Mouse (Mus musculus) megakaryocyte, embryonic 14.5 days (primary cell): ENCODE measurements around the gene Gmds. TPM values are rescaled to one million over a fixed set of nuclear protein-coding genes. Genes with fewer than 3 reads are reported as not detected.

Source experiments
- H3K27me3 ChIP-seq: replicated peaks from 2 replicates; pipeline ENCODE3; 2012; ENCODE audit warnings: inconsistent platforms
- H3K36me3 ChIP-seq: replicated peaks from 2 replicates; pipeline ENCODE3; 2012; ENCODE audit warnings: low read length, inconsistent platforms, mixed read lengths
- H3K4me1 ChIP-seq: 2 replicates; pipeline ENCODE4 v1.6.1; 2012; ENCODE audit warnings: inconsistent platforms
- H3K4me3 ChIP-seq: replicated peaks from 2 replicates; pipeline ENCODE3; 2012; ENCODE audit warnings: moderate library complexity, mild to moderate bottlenecking, inconsistent platforms
- H3K9me3 ChIP-seq: 2 replicates; pipeline ENCODE4 v1.6.1; 2012; ENCODE audit warnings: inconsistent platforms
- FLI1 ChIP-seq: IDR thresholded peaks from 2 replicates; pipeline ENCODE4 v1.6.1; 2012; ENCODE audit warnings: low read length, inconsistent platforms, mixed read lengths
- GATA1 ChIP-seq: IDR thresholded peaks from 3 replicates; pipeline ENCODE4 v1.6.1; 2012; ENCODE audit warnings: mixed read lengths, low read length, inconsistent platforms, borderline replicate concordance
- polyA plus RNA-seq: library from polyadenylated mRNA; stranded (reverse); fragments of >175 nt; gene quantifications from 2 replicates; pipeline ENCODE4 v1.2.3, GENCODE M21; 2012; ENCODE audit warnings: low replicate concordance; ENCODE audit not compliant: insufficient read depth

Gmds gene
- polyA plus RNA-seq, 1 experiment: 59.8 TPM

GRCm38 (mm10) chr13:32129970-32130369 is 208.6 kb downstream of the Gmds start:
- H3K9me3 ChIP-seq: no peaks in the 10 kb centered on the region
- TF ChIP-seq FLI1: no peak
- TF ChIP-seq GATA1: no peak
- H3K4me1 ChIP-seq: peaks cover 23% of the 10 kb centered on the region
- H3K36me3 ChIP-seq: no peaks in the 10 kb centered on the region
- H3K27me3 ChIP-seq: no peaks in the 10 kb centered on the region
- no peak overlapping the region for H3K4me3 ChIP-seq

- no peaks in the 10 kb centered on the region for H3K9me3 ChIP-seq
- H3K4me1 ChIP-seq: no peaks in the 10 kb centered on the region
- H3K36me3 ChIP-seq: no peaks in the 10 kb centered on the region
- H3K4me3 ChIP-seq: no peak overlapping the region
- H3K27me3 ChIP-seq: no peaks in the 10 kb centered on the region
- TF ChIP-seq FLI1 (no peak), GATA1 (no peak)
These were observed 220.2 kb downstream of the Gmds start for GRCm38 (mm10) chr13:32118386-32118785.

GRCm38 (mm10) chr13:32115468-32115867 is 223.1 kb downstream of the Gmds start:
- Histone ChIP-seq H3K27me3 (no peaks in the 10 kb centered on the region), H3K36me3 (no peaks in the 10 kb centered on the region), H3K9me3 (no peaks in the 10 kb centered on the region), H3K4me1 (no peaks in the 10 kb centered on the region), H3K4me3 (no peak overlapping the region)
- TF ChIP-seq GATA1 (no peak), FLI1 (no peak)

GRCm38 (mm10) chr13:32113875-32114274 is 224.7 kb downstream of the Gmds start:
- Histone ChIP-seq H3K9me3 (no peaks in the 10 kb centered on the region), H3K27me3 (no peaks in the 10 kb centered on the region)
- TF ChIP-seq FLI1: no peak
- no peak for TF ChIP-seq GATA1

GRCm38 (mm10) chr13:32088303-32088977 is 250.1 kb downstream of the Gmds start:
- TF ChIP-seq FLI1: no peak
- TF ChIP-seq GATA1: no peak
- Histone ChIP-seq H3K36me3 (no peaks in the 10 kb centered on the region), H3K4me3 (no peak overlapping the region), H3K4me1 (peaks cover 23% of the 10 kb centered on the region; the same call in 1 of the 2 replicates), H3K27me3 (no peaks in the 10 kb centered on the region), H3K9me3 (no peaks in the 10 kb centered on the region)

More at GRCm38 (mm10) chr13:32113875-32114274, 224.7 kb downstream of the Gmds start:
- Histone ChIP-seq H3K36me3 (no peaks in the 10 kb centered on the region), H3K4me3 (no peak overlapping the region), H3K4me1 (no peaks in the 10 kb centered on the region)

GRCm38 (mm10) chr13:32080520-32081249 is 257.9 kb downstream of the Gmds start:
- Histone ChIP-seq H3K9me3 (no peaks in the 10 kb centered on the region), H3K4me3 (no peak overlapping the region), H3K4me1 (peaks cover 4% of the 10 kb centered on the region; the same call in 1 of the 2 replicates), H3K36me3 (no peaks in the 10 kb centered on the region), H3K27me3 (no peaks in the 10 kb centered on the region)
- no peak for TF ChIP-seq FLI1
- no peak for TF ChIP-seq GATA1

GRCm38 (mm10) chr13:32073630-32074029 is 264.9 kb downstream of the Gmds start:
- Histone ChIP-seq H3K4me3 (no peak overlapping the region), H3K4me1 (peaks cover 4% of the 10 kb centered on the region; the same call in 1 of the 2 replicates), H3K27me3 (no peaks in the 10 kb centered on the region), H3K36me3 (no peaks in the 10 kb centered on the region), H3K9me3 (no peaks in the 10 kb centered on the region)
- TF ChIP-seq GATA1: no peak
- no peak for TF ChIP-seq FLI1

GRCm38 (mm10) chr13:32055321-32055720 is 283.2 kb downstream of the Gmds start:
- H3K4me1 ChIP-seq: peaks cover 35% of the 10 kb centered on the region
- no peaks in the 10 kb centered on the region for H3K27me3 ChIP-seq
- H3K9me3 ChIP-seq: no peaks in the 10 kb centered on the region
- H3K36me3 ChIP-seq: no peaks in the 10 kb centered on the region
- H3K4me3 ChIP-seq: no peak overlapping the region
- no peak for TF ChIP-seq GATA1

GRCm38 (mm10) chr13:32053587-32053986 is 285.0 kb downstream of the Gmds start:
- TF ChIP-seq FLI1 (no peak), GATA1 (no peak)
- Histone ChIP-seq H3K4me3 (no peak overlapping the region), H3K36me3 (no peaks in the 10 kb centered on the region), H3K9me3 (no peaks in the 10 kb centered on the region), H3K4me1 (peaks cover 38% of the 10 kb centered on the region), H3K27me3 (no peaks in the 10 kb centered on the region)

- H3K9me3 ChIP-seq: no peaks in the 10 kb centered on the region
- H3K27me3 ChIP-seq: no peaks in the 10 kb centered on the region
These were observed 290.3 kb downstream of the Gmds start for GRCm38 (mm10) chr13:32047980-32048959.

More at GRCm38 (mm10) chr13:32047980-32048959, 290.3 kb downstream of the Gmds start:
- Histone ChIP-seq H3K4me1 (peaks cover 21% of the 10 kb centered on the region), H3K4me3 (no peak overlapping the region), H3K36me3 (no peaks in the 10 kb centered on the region)
- no peak for TF ChIP-seq FLI1
- no peak for TF ChIP-seq GATA1
